Mouse (Mus musculus): ENCODE results near the gene Glcci1. TPM values are rescaled to one million over a fixed set of nuclear protein-coding genes. Genes with fewer than 3 reads are reported as not detected.

The Glcci1 gene
- polyA plus RNA-seq, 2 experiments, result 1.2 to 1.5 TPM

DNA sequence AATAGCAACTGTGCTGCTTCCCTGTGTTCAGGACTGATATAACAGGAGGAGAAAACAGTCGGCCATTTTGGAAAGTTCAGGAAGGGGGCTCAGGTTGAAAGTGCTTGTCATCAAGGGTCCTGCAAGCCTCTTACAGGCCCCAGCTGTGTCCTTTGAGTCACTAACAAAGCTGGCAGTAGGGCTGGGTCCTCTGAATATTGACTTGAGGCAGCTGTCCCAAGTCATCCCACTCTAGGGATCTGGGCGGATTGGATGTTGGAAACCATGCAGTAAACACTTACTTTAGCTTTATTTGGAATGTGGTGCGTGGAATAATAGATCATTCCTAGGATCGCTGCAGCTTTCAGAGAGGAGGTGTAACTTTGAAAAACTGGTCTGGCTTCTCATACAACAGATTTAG is 34.6 kb upstream of the Glcci1 start:
- Histone ChIP-seq H3K9ac (replicated peaks) (no peak overlapping the region), H3K4me1 (replicated peaks; ENCODE audit: control insufficient read depth in 2 of 2, insufficient read depth in 2 of 2, low read length in 1 of 2) (peaks cover 0 to 10% of the 10 kb centered on the region in 2 experiments; a peak in 2 of 4 replicates), H3K36me3 (replicated peaks; ENCODE audit: control insufficient read depth, insufficient read depth, low read depth) (no peaks in the 10 kb centered on the region), H3K4me3 (ENCODE audit: insufficient read depth in 1 of 2, low read depth in 2 of 2, low read length in 2 of 2) (no peak overlapping the region), H3K9me3 (ENCODE audit: control insufficient read depth, low read length) (no peaks in the 10 kb centered on the region), H3K27ac (no peak overlapping the region), H3K4me2 (ENCODE audit: low read depth) (no peak overlapping the region), H3K27me3 (ENCODE audit: control insufficient read depth, insufficient read depth, low read length) (no peaks in the 10 kb centered on the region)
- ATAC-seq (ENCODE audit: insufficient read depth) (no peak), DNase-seq (ENCODE audit: low read depth in 3 of 3, low spot score in 3 of 3) (no peak)
- WGBS (ENCODE audit: insufficient replicate concordance), result 67% methylated on average over 4 of the region's 4 CpGs
- TF ChIP-seq EP300 (IDR thresholded peaks at IDR 0.05; ENCODE audit: low read depth) (no peak), CTCF (IDR thresholded peaks at IDR 0.05; ENCODE audit: low read depth) (no peak)

DNA sequence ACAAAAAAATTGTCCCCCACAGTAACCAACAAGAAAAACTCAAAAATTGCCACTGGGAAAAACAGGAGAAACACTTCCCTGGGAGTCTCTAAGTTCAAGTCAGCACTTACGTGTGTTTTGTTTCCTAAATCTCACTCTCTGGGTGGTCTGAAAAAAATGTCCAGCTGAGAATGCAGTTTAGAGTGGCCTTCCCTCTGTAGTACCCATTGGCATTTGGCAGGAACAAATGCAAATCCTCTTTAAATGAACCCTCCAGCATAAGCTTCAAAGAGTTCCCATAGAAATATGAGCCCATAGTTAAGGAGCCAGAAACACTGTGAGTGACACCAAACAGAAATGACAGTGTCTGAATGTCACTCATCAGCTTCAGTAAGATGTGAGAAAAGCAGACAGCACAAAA is 30.2 kb upstream of the Glcci1 start:
- Histone ChIP-seq H3K4me1 (replicated peaks; ENCODE audit: control insufficient read depth in 2 of 2, insufficient read depth in 2 of 2, low read length in 1 of 2) (peaks cover 0 to 2% of the 10 kb centered on the region in 2 experiments; a peak in 1 of 4 replicates), H3K36me3 (replicated peaks; ENCODE audit: control insufficient read depth, insufficient read depth, low read depth) (no peaks in the 10 kb centered on the region), H3K4me2 (ENCODE audit: low read depth) (no peak overlapping the region), H3K9ac (replicated peaks) (no peak overlapping the region), H3K4me3 (ENCODE audit: insufficient read depth in 1 of 2, low read depth in 2 of 2, low read length in 2 of 2) (no peak overlapping the region), H3K27ac (no peak overlapping the region), H3K9me3 (ENCODE audit: control insufficient read depth, low read length) (no peaks in the 10 kb centered on the region), H3K27me3 (ENCODE audit: control insufficient read depth, insufficient read depth, low read length) (no peaks in the 10 kb centered on the region)
- DNase-seq (ENCODE audit: low read depth in 3 of 3, low spot score in 3 of 3) (no peak), ATAC-seq (ENCODE audit: insufficient read depth) (no peak)
- 62% methylated on average over 1 of the region's 1 CpGs for WGBS (ENCODE audit: insufficient replicate concordance)
- TF ChIP-seq CTCF (IDR thresholded peaks at IDR 0.05; ENCODE audit: low read depth) (no peak), EP300 (IDR thresholded peaks at IDR 0.05; ENCODE audit: low read depth) (no peak)

DNA sequence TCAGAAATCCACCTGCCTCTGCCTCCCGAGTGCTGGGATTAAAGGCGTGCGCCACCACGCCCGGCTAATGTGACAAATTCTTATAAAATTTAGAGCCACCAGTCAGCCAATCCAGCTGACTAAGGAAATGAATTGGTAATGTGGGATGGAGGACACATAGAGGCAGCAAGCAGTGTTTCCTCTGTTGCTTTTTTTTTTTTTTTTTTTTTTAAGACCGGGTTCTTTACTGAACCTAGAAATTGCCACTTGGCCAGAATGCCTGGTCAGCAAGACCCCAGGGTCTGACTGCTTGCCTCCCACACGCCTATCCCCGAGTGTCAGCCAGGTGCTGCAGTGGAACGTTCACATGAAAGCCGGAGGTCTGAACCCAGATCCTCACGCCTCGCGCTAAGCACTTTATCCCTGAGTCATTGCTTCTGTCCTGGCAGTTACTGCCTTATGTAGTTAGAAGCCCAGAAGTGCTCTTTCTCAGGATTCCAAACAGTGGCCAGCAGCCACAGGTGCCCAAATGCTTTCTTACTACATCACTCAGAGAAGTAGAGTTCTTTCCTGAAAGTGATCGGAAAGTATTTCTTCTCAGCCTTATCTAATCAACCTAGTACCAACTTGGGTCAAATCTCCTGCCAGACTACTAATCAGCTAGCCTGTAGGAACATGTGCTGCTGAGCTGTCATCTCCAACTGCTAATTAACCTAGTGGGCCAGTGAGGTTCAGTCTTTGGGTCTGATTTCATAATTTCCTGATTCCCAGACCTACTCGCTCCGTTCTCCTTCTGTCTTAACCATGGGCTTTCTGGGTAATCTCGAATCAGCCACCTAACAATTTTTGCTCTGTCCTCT is 24.7 kb upstream of the Glcci1 start:
- H3K27me3 ChIP-seq (ENCODE audit: control insufficient read depth, insufficient read depth, low read length), result no peaks in the 10 kb centered on the region
- peak overlapping the region; percentile 42 for H3K4me2 ChIP-seq (ENCODE audit: low read depth)
- H3K9me3 ChIP-seq (ENCODE audit: control insufficient read depth, low read length), result no peaks in the 10 kb centered on the region
- peak; percentile 71 for ATAC-seq (ENCODE audit: insufficient read depth)
- DNase-seq (ENCODE audit: low read depth in 3 of 3, low spot score in 3 of 3), result peak; percentile 46 to 59 (median 54)
- no peaks in the 10 kb centered on the region for H3K36me3 ChIP-seq (replicated peaks; ENCODE audit: control insufficient read depth, insufficient read depth, low read depth)
- H3K9ac ChIP-seq (replicated peaks), result peak overlapping the region; percentile 11; the same call in 1 of the 2 replicates
- WGBS (ENCODE audit: insufficient replicate concordance), result 61% methylated on average over 17 of the region's 17 CpGs
- peaks cover 27 to 35% of the 10 kb centered on the region in 2 experiments for H3K4me1 ChIP-seq (replicated peaks; ENCODE audit: control insufficient read depth in 2 of 2, insufficient read depth in 2 of 2, low read length in 1 of 2)
- peak overlapping the region; percentile 28 for H3K27ac ChIP-seq
- no peak overlapping the region for H3K4me3 ChIP-seq (ENCODE audit: insufficient read depth in 1 of 2, low read depth in 2 of 2, low read length in 2 of 2)
- TF ChIP-seq EP300 (IDR thresholded peaks at IDR 0.05; ENCODE audit: low read depth) (peak; percentile 88), CTCF (IDR thresholded peaks at IDR 0.05; ENCODE audit: low read depth) (no peak)

DNA sequence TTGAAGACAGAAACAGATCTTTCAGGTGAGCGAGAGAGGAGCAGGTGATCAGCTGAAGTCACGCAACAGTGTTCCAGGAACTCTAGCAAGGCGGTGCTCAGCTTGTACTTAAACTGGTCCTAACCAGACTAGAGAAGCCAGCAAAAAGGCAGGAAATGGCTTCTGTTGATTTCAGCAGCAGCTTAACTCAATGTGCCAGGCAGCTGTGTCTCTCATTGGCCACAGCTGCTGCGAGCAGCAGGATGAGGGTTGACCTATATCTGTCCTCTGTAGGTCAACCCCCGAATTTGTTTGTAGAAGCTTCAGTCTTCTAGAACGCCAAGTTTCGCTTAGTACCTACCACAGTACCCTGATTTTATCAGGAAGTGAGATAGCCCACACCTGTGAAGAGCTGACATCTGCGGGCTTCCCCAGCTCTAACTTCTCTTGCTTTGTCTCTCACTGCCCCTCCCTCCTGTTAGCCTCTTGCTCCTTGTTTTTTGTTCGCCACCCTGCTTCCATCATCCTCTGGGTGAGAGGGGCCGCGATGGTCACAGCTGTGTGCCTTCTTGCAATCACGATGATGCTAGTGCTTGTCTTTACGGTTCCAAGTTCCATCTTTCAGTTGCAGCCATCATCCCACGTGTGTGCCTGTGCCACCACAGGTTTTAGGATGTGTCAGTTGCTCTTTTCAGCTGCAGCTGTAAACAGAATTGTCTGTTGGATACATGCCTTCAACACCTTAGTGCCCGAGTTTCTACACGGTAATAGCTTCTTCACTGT is 23.8 kb upstream of the Glcci1 start:
- peaks cover 27 to 35% of the 10 kb centered on the region in 2 experiments for H3K4me1 ChIP-seq (replicated peaks; ENCODE audit: control insufficient read depth in 2 of 2, insufficient read depth in 2 of 2, low read length in 1 of 2)
- H3K4me2 ChIP-seq (ENCODE audit: low read depth), result peak overlapping the region; percentile 42
- H3K27ac ChIP-seq, result peak overlapping the region; percentile 28; the same call in 1 of the 2 replicates
- H3K36me3 ChIP-seq (replicated peaks; ENCODE audit: control insufficient read depth, insufficient read depth, low read depth), result no peaks in the 10 kb centered on the region
- no peak overlapping the region for H3K9ac ChIP-seq (replicated peaks)
- DNase-seq (ENCODE audit: low read depth in 3 of 3, low spot score in 3 of 3) (no peak), ATAC-seq (ENCODE audit: insufficient read depth) (peak; percentile 12; the same call in 1 of the 2 replicates)
- WGBS (ENCODE audit: insufficient replicate concordance), result 66% methylated on average over 16 of the region's 16 CpGs
- no peaks in the 10 kb centered on the region for H3K27me3 ChIP-seq (ENCODE audit: control insufficient read depth, insufficient read depth, low read length)
- H3K4me3 ChIP-seq (ENCODE audit: insufficient read depth in 1 of 2, low read depth in 2 of 2, low read length in 2 of 2), result no peak overlapping the region
- no peak for TF ChIP-seq CTCF (IDR thresholded peaks at IDR 0.05; ENCODE audit: low read depth)
- no peak for TF ChIP-seq EP300 (IDR thresholded peaks at IDR 0.05; ENCODE audit: low read depth)
- H3K9me3 ChIP-seq (ENCODE audit: control insufficient read depth, low read length), result no peaks in the 10 kb centered on the region
